Mouse (Mus musculus): ENCODE data around the gene Arl16. TPM values are rescaled to one million over a fixed set of nuclear protein-coding genes. Genes with fewer than 3 reads are reported as not detected.

Gene Arl16
- total RNA-seq, 2 experiments from 2014 or later, result 4.3 to 6.2 TPM

DNA sequence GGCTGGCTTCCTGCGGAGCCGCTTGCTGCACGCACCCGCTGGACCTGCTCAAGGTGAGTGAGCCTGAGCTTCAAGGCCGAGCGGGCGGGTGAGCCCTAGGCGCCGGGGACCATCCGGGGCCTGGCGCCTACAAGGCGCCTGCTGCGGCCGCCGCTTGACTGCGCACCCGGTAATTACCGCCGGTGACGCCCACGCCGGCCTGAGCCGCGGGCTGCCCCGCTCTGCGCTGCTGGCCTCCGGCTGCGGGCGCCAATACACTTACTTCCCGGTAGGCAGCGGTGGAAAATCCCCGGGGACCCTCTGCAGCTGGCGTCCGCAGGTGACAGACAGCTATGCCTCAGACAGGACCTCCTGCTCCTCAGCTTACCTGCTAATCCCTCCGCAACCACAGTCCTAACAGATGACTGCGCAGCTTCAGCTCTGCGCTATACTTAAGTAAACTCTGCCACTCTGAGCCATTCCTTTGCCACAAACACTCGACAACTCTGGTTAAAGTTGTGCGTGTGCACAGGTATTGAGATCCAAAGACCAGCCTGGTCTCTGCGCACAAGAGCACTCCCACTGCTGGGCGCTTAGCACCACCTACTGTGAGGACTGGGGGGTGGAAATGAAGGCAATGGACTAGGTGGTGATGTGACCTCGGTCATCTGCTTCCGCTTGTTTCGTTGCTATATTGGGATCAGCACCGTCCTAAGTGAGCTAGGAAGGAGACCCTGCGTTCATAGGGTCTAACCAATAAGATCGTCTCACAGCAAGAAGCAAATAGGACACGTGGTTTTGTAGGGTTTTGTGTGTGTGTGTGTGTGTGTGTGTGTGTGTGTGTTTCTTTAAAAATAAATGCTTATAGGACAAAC is 24.8 kb upstream of the Arl16 start:
- DNase-seq (ENCODE audit: low spot score), result peak; percentile 22

DNA sequence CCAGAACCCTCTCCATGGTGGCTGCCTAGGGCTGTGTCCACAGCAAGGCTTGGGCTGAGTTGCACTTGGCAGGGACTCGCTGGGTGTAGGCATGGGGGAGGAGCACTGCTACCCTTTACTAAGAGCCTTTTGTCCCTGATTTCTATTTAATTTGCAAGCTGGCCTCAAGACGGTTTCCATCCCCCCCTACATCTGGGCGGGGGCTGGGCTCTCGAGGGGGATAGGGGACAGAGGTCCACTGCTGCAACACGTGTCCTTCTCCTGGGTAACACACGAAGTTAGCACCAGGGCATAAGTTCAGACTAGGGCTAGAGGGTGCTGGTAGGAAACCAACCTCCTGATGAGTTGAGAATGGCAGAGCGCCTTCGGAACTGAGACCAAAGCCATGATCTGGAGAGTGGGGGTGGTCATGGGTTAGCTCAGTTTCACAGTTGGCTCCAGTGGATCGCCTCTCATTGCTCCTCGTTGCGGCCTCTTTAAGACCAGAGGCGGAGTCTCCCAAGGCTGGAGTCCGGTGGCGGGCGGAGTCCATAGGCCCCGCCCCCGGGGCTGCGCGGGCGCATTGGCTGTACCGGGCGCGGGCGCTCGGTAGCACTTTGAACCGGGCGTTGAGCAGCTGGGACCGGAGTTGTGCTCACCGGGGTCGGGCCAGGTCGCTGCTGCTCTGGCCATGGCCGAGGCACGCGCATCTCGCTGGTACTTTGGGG is 24.1 kb upstream of the Arl16 start, which contains the start of gene Slc25a10:
Slc25a10 (plus strand) TSS at position 524 of the 707 bp plus-strand sequence.
- peak; percentile 88 for DNase-seq (ENCODE audit: low spot score)

DNA sequence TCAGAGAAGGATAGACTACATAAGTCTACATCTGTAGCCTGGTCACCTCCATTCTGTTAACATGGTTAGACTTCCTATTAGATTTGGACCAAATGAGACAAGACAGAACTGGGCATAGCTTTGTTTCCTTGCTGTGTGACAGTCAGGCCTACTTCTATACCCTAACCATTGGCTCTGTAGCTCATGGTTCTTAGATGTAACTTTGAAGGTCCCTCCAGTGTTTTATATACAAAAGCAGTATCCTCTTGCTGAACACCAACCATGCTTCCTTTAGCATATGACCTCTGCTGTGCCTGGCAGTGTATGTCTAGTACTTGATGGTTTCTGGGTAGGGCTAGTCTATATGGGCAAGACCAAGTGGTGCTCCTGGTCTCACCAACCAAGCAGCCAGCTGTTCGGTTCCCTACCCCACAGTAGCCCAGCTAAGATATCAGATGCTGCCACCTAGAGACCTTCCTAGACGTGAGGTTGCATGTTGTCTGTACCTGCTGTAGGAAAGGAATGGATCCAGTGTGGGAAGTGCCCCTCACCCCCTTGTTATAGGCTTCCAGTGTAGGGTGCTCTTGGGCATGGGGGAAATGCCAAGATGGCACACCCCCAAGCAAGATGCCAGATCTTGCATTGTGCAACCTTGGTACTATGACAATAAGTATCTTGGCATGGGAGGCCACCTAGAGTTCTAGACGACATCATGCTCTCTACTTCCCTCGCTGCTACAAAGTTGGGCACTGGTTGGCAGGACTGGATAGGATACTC is 23.1 kb upstream of the Arl16 start:
- no peak for DNase-seq (ENCODE audit: low spot score)

DNA sequence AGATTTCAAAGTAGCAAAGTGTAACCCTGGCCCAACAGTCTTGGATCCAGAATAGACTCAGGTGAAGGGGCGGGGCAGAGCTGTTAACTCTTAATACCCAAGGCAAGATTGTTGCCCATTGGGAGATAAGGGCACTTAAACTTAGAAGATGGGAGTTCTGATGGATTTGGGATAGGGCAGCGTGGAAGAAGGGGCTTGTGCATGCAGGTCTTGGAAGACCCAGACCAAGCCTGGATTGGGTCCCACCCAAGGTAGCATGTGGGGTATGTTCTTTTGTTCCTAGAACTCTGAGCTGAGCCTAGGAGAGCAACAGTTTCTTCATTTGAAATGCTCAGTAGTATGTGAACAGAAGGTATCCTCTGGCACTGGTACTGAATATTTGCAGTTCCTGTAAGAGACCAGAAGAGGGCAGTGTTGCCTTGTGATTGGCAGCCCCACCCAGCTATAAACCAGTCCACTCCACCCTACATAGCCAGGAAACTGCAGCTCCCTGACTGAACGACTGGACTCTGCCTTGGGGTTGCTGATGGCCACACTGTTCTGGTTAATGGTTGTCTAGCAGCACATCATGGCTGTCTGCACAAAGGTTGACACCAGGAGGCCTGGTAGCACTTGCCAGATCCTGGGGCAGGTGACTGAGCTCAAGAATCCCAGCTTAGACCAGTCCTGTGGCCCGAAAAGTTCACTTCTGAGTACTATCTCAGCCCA is 21.8 kb upstream of the Arl16 start:
- peak; percentile 83 for DNase-seq (ENCODE audit: low spot score)

DNA sequence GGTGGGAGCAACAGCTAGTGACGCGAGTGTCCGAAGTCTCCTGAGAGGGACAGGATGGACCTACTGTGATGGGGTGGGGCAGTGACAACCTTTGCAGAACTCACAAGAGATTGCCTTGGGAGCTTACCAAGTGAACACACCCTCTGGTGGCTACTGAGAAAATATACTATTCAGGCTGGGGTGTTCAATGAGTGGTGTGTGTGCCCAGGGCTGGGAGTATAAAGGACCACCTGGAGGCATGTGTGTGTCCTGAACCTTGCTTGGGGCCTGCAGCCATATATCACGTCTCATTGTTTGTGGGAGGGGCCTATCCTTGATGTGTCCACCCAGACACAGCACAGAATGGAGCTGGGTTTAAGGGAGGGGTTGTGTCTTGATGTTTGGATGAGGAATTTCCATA is 21.1 kb upstream of the Arl16 start:
- DNase-seq (ENCODE audit: low spot score), result no peak

DNA sequence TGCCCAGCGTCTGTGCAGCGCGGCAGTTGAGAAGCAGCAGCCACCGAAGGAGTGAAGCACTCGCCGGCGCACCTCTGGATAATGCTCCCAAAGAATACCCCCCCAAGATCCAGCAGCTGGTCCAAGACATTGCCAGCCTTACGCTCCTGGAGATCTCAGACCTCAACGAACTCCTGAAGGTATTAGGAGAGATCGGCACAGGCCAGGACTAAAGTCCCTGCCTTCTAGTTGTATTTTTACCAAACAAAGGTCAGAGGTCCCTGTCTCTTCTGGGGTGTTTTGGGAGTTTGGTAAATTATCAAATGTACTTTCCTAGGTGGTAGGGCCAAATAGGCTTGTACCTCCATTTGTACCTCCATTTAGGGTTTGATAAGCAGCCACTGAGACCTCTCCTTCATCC is 17.8 kb upstream of the Arl16 start:
- DNase-seq (ENCODE audit: low spot score), result no peak

DNA sequence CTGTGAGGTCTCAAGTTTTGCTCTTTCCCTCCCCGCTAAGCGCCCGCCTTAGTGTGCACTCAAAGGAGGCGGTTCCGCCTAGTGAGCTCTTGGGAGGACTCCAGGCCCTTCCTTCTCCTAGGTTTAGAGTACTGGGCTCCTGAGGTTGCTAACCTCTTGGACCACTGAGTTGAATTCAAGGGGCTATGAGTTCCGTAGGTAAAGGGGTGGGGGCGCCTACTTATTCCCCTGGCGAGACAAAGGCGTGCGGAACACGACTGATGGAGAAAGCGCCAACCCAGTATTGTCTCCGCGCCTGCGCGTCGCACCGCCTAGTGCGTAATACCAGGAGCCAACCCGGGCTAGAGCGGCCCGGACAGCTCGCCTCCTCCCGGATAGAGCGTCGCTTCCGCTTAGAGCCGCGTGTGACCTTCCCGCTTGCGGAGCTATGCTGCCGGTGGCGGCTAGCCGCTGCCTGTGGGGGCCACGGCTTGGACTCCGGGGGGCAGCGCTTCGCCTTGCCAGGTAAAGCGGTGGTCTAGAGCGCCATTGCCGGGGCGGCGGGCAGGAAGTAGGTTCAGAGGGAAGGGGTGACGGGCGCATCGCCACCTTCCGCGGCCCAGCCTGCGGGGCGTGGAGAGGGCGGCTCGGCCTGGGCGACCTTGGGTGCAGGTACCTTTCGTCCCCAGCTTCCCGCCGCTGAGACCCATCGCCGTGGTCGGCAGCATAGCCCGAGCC is 17.0 kb upstream of the Arl16 start, which contains the start of gene Mrpl12:
Mrpl12 (plus strand) TSS at position 349 of the 717 bp plus-strand sequence.
- DNase-seq (ENCODE audit: low spot score), result peak; percentile 89

DNA sequence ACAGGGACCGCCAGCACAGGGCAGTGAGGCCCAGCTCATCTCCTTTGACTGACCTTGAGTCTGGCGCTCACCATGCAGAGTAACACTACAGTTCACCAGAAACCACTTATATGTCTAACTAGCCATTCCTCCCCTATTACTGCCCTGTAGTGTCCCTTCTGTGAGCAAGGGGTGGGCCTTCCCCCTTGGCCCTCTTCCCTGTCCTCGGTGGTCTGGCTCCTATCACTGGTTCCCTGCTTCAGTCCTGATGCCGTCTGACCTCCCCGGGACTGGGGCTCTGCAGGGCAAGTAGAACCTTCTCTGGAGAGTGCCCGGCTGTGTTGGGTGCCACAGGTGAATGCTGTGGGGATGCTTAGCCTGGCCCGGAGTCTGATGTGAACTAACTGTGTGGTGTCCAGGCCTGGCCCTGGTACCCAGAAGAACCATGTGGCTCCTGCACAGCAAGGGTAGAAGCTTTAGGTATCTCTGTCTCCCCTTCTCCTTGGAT is 16.1 kb upstream of the Arl16 start:
- no peak for DNase-seq (ENCODE audit: low spot score)

DNA sequence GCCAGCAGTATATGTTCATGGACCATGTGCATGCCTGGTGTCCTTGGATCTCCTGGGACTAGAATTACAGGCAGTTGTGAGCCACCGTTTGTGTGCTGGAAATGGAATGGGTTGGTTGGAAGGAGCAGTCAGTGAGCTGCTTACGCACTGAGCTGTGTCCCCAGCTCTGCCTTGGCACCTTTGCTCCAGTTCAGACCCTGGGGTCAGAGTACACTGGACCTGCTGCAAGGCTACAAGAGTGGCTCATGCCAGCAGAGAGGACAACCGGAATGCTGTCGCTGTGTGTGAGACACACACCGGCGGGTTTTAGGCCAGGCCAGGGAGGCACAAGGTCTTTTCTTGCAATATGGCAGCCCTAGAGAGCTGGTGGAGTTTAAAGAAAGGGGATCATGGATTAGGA is 4.6 kb upstream of the Arl16 start:
- no peak for DNase-seq (ENCODE audit: low spot score)

DNA sequence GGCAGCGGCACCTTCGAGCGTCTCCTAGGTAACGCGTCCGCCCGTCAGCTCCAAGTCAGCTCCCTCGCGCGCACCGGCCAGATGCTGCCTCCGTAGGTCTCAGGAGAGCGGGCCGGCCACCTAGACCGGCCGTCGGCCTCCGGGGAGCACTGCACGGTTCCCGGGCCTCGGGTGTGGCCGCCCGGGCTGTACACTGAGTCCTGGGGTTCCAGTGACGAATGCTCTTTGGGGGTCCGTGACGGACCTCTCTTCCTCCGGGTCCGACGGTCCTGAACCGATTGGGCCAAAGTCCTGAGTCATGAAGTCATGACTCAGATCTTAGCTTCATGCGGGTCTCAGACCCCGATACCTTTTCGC is 307 bp upstream of the Arl16 start:
- DNase-seq (ENCODE audit: low spot score), result no peak

DNA sequence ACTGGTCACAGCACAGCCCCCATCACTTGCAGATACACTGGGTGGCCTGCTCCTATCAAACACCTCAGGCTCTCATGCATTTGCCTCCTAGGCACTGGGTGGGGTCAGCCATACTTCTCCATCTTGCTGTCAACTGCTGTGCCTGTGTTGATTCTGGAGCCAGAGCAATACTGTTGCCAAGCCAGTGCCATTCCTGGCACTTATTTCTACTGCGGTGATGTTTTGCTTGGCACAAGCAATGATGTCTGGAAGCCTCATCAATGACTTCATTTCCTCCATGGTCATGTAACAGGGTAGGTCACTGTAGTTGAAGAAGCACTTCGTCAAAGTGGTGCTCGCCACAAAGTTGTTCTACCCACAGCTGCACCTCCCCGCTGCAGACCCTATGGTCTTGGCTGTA is 1.9 kb downstream of the Arl16 start:
- DNase-seq (ENCODE audit: low spot score), result no peak

DNA sequence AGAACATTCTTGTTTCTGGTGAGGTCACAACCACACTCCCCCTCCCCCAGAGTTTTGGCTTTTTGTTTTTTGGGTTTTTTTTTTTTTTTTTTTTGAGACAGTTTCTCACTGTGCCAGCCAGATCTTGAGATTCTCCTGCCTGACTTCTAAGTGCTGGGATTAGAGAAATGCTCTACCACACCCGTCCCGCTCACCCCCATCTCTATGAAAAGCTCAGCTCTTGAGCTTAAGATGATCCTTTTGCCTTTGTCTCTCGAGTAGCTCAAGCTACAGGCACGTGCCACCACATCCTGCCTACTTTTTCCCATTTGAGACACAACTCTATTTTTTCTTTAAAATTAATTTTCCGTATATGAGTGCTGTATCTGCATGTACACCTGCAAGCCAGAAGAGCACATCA is 3.0 kb downstream of the Arl16 start:
- DNase-seq (ENCODE audit: low spot score), result no peak

DNA sequence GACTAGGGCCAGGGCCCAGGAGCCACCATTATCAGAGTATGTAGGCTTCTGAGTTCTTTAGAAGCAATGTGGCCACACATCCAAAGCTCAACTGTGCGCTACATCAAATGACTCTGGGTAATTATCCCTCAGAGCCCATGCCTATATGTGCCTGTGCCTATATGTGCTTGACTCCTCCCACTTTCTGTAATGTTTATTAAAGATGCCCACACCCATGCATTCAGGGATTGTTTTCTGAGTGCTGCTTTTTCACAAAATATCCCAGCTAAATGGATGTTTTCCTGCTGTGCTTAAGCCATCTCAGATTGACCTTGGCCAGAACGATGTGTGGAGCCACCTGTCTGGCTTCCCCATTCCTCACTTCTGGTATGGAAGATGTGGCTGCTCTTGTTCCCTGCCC is 3.9 kb downstream of the Arl16 start:
- no peak for DNase-seq (ENCODE audit: low spot score)

DNA sequence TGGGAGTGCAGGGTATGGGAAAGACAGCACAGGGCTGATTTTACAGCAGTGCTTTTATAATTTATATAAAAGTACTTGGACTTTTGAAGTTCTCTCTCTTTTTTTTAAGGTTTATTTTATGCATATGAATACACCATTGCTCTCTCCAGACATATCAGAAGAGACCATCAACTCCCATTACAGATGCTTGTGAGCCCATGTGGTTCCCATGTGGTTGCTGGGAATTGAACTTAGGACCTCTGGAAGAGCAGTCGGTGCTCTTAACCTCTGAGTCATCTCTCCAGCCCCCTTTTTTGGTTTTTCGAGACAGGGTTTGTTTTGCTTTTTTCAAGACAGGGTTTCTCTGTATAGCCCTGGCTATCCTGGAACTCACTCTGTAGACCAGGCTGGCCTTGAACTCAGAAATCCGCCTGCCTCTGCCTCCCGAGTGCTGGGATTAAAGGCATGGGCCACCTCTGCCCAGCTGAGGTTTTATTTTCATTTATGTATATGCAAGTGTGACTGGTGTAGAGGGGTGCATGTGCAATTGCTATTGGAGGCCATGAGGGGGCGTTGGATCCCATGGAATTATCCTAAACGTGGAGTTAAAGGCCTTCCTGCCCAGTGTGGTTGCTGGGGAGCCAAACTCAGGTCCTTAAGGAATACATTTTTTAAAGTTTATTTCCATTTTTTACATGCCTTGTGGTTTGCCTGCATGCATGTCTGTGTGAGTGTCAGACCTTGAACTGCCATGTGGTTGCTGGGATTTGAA is 8.4 kb downstream of the Arl16 start:
- no peak for DNase-seq (ENCODE audit: low spot score)

DNA sequence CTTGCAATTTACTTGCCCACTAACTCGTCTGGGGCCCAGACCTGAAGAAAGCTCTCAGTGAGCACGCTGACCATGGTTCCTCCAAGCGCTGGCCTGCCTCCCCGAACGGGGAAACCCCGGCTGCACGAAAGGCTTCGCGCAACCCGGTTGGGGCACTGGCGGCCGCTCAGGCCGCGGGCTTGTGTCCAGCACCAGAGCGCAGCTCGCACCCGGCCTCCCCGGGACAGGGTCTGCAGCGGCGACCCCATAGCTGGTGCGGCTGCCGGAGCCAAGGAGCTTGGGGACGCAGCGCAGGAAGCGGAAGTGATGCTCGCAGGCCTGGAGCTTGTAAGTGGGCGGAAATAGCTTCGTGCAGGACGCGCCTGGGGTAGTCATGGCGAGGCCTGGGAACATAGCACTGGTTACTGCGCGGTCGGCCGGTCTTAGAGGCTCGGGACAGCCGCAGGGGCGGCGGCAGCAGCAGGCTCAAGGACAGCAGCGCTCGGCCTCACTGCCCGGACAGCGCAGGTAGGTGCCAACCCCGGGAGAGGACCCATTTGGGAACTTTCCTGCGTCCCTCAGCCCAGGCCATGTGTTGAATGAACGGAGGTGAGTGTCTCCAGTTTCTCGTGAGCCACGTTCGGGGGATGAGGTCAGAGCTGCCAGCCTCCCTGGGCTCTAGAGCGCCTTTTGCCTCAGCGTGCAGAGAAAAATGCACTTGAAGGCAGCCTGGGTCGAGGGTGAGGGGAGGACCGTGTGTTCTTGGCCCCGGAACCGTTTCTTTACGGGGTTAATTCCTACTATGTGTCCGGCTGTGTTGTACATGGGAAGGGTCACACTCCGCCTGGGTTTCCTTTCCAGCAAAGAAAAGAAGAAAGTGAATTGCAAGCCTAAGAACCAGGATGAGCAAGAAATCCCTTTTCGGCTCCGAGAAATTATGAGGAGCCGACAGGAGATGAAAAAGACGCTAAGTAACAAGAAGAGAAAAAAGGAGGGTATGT is 9.3 kb downstream of the Arl16 start, which contains the start of the genes Oxld1 and Ccdc137:
Oxld1 (minus strand) TSS at position 297 of the 980 bp plus-strand sequence.
Ccdc137 (plus strand) TSS at position 344 of the 980 bp plus-strand sequence.
- DNase-seq (ENCODE audit: low spot score), result peak; percentile 57

DNA sequence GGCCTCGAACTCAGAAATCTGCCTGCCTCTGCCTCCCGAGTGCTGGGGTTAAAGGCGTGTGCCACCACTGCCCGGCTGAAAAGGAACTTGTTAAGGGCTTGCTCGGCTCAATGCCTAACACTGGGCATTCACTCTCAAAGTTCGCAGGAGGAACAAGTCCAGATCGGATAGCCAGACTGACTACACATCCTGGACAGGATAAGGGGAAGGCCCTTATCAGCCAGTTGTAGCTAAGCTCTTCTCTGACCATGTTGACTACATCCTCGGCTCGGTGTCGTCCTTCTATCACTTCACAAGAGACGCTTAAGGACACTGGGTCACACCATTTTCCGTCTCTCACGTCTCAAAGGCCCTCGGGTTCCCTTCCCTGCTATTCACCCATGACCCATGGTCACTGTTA is 10.0 kb downstream of the Arl16 start:
- DNase-seq (ENCODE audit: low spot score), result no peak

DNA sequence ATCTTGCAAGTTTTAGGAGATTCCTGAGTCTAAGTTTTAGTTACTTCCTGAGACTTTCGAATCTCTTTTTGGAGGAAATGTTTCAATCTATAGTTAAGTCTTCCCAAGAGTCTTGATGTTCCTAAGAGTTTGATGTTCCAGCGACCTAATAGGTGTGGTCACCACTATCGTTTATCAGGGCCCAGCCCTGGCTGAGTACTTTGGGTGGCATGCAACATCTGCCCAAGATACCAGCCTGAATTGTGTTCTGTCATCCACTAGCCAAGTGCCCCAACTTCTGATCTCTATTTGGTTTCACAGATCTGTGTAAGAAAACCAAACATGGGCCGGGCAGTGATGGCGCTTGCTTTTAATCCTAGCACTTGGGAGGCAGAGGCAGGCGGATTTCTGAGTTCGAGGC is 12.0 kb downstream of the Arl16 start:
- DNase-seq (ENCODE audit: low spot score), result no peak

DNA sequence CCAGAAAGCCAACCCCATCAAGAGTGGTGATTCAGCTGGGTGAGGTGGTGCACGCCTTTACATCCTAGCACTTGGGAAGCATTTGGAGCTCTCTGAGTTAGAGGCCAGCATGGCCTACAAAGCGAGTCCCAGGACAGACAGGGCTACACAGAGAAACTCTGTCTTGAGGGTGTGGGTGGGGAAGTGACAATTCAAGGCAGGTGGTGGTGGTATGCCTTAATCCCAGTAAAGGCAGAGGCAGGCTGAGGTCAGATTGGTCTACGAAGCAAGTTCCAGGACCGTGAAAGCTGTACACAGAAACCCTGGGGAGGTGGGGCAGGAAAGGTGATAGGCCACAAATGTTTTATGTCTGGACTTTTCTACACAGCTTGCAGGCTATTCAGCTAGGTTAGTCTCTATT is 12.4 kb downstream of the Arl16 start:
- DNase-seq (ENCODE audit: low spot score), result no peak
